Mouse (Mus musculus): ENCODE measurements at regions not wholly inside any gene's neighbourhood (a gene's known extent, or its start where the extent isn't known, plus 50 kb on each side); places are given as distances from the start of the nearest gene placed in this dataset.

DNA sequence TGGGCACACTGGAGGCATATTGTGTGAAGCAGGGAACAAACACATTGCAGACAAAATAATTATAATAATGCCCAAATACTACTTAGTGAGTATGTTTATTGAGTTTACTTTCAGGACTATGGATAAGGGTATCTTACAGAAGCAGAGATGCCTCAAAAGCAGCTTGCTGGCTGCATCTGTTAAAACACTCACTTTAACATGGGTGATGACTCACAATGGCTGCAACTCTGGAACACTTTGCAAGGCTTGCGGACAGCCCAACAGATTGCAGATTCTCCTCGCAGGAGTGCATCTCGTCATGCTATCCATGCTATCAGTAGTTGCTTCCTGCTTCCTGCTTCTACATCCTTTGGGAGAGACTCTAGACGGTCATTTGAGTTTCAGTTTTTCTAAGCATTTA is 373.2 kb upstream of the Arpp21 start:
- no peak for ATAC-seq (replicated peaks; ENCODE audit: poor library complexity, severe bottlenecking)

- no peak for ATAC-seq (replicated peaks; ENCODE audit: poor library complexity, severe bottlenecking)
These were observed 371.5 kb upstream of the Arpp21 start for GRCm38 (mm10) chr9:112607221-112607620.

GRCm38 (mm10) chr9:112595731-112596130 is 360.0 kb upstream of the Arpp21 start:
- ATAC-seq (replicated peaks; ENCODE audit: poor library complexity, severe bottlenecking): no peak

GRCm38 (mm10) chr9:112590241-112590640 is 354.5 kb upstream of the Arpp21 start:
- ATAC-seq (replicated peaks; ENCODE audit: poor library complexity, severe bottlenecking): no peak

DNA sequence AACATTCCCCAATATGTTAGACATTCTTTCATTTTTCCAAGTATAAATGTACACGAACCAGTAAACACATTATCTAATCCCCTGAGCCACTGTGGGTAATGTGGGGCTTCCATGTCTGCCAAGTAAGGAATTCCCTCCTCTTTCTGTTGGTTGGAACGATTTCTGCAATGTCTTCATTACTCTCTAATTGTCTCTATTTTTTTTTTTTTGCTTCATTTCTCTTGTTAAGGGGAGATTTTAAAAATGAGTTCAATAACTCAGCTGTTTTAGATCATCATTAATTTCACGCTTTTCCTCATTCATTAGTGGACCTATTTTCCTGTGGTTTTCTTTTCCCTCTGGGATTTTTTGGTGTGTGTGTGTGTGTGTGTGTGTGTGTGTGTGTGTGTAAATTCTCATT is 337.6 kb upstream of the Arpp21 start:
- no peak for ATAC-seq (replicated peaks; ENCODE audit: poor library complexity, severe bottlenecking)

- ATAC-seq (replicated peaks; ENCODE audit: poor library complexity, severe bottlenecking): no peak
These were observed 325.6 kb upstream of the Arpp21 start for GRCm38 (mm10) chr9:112561348-112561747.

DNA sequence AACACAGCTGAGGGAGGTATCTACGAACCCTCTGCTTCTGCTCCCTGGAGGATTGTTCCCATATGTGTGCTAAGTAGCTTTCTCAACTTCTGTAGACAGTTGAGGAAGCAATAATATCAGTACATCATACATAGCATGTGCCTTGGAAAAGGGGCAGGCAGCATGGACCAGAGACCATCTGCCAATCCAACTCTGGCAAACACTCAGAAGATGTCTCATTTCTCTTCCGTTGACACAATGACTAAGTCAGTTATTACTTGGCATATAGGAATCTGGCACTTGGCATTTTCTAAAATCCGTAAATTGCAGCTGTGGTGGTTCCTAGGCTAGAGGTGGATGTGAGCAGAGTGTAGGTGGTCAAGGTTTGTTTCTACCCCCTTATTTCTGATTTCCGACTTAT is 324.5 kb upstream of the Arpp21 start:
- no peak for ATAC-seq (replicated peaks; ENCODE audit: poor library complexity, severe bottlenecking)

- no peak for ATAC-seq (replicated peaks; ENCODE audit: poor library complexity, severe bottlenecking)
These were observed 302.2 kb upstream of the Arpp21 start for GRCm38 (mm10) chr9:112537924-112538323.

DNA sequence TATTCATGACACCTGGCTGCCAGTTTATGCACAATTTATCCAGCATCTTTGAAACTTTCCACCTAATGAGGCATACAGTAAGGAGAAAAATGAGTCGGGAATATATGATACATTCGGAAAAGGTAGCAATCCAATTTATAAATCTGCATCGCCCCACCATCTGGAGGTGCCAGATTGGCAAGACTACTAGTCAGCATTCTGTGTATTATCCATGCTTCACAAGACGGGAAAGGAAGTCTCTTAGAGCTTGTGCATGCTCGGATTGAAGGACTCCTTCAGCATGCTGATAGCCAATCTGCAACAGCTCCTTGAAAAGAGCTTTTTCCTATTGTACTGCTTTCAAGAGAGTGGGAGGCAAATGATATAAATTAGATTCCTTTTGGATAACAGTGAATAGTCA is 289.6 kb upstream of the Arpp21 start:
- no peak for ATAC-seq (replicated peaks; ENCODE audit: poor library complexity, severe bottlenecking)

DNA sequence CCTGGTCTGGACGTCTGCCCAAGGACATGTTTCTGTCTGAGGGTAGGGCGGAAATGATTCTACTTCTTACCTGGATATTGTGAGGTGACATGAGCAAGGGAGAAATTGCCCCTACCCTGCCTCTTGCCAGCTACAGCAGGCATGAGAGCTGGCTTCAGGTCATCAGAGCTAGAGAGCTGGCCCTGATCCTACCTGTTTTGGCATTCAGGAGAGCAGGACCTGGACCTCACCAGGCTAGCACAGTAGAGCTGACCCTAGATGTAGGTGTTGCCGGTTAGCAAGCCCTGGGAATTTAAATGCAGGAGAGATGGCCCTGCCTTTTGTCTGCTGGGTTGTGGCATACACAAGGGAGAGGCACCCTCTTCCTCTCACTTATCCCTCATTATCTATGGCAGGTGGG is 287.5 kb upstream of the Arpp21 start:
- ATAC-seq (replicated peaks; ENCODE audit: poor library complexity, severe bottlenecking): no peak

GRCm38 (mm10) chr9:112510716-112511115 is 275.0 kb upstream of the Arpp21 start:
- ATAC-seq (replicated peaks; ENCODE audit: poor library complexity, severe bottlenecking): no peak

DNA sequence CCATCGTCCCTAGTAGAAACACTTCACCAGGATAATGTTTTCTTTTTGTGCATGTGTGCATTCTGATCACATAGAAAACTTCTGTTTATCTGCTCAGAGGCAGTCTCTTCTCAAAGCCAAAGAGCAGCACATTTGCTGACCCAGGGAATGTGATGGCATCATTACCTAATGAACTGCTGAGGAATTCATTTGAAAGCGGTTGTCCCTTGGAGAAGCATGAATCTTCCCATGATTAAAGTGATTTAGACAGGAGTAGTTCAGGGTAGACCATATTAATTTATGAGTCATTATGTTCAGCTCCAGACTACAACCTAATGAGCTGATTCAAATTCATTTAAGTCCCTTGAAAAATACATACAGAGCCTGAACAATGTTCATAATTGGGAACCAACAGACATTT is 271.1 kb upstream of the Arpp21 start:
- ATAC-seq (replicated peaks; ENCODE audit: poor library complexity, severe bottlenecking): no peak

GRCm38 (mm10) chr9:112498676-112499075 is 262.9 kb upstream of the Arpp21 start:
- no peak for ATAC-seq (replicated peaks; ENCODE audit: poor library complexity, severe bottlenecking)

DNA sequence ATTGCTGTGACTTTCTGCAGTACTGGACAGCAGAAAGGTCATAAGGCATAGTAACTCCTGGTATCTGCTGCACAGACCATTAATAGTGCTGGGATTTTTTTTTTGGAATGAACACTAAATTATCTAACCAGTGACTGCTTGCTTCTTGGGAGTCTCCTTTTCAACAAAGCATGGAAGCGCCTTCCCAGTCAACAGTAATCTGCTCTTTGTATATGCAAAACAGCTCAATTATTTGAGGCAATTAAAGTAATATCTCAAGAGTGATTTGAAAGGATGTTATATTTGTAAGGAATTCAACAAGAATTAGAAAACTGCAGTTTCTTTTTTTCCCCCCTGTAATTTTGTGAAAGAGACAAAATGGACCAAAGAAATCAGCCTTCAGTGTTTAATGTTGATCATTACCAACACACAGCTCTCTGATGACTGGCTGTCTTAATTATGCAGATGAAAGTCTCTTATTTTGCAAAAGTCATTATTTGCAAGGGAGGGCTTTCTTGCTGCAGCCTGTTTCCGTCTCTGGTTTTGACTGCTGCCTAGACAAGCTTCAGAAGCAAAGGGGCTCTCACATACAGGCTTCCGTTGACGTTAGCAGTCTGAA is 260.3 kb upstream of the Arpp21 start:
- ATAC-seq (replicated peaks; ENCODE audit: poor library complexity, severe bottlenecking): no peak

GRCm38 (mm10) chr9:112490963-112491362 is 255.2 kb upstream of the Arpp21 start:
- ATAC-seq (replicated peaks; ENCODE audit: poor library complexity, severe bottlenecking): no peak

- ATAC-seq (replicated peaks; ENCODE audit: poor library complexity, severe bottlenecking): no peak
These were observed 240.9 kb upstream of the Arpp21 start for GRCm38 (mm10) chr9:112476644-112477043.

DNA sequence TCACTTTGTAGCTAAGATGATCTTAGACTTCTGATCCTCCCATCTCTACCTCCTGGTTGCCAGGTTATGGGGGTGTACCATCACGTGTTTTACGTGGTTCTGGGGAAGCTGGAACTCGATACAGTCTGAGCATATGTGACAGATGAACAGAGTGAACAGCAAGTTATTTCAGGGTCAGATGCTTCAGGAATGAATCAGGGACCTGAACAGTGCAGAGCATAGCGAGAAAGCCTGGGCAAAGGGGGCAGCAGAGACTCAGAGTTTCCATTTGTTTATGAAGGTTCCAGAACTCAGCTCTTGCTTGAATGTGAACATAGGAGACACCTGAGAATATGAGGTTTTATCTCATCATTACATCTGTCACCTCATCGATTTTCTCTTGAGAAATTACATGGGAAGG is 221.9 kb upstream of the Arpp21 start:
- ATAC-seq (replicated peaks; ENCODE audit: poor library complexity, severe bottlenecking): no peak

DNA sequence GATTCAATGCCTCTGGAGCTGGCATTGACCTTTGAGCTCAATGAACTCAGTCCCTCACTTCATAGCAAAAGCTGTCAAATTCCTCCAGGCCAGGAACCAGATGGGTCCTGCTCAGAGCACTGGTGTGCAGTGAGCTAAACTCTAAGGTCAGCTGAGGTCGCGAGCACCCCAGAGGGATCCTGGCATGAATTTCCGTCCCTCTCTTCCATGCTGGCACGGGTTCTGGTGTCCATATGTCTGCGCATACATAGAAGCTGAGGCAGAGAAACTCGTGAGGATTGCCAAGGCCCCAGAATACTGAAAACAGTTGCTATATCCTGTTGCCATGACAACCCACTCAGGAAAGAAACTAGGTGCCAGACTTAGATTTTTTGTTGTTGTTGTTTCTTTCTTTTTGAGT is 219.0 kb upstream of the Arpp21 start:
- no peak for ATAC-seq (replicated peaks; ENCODE audit: poor library complexity, severe bottlenecking)

DNA sequence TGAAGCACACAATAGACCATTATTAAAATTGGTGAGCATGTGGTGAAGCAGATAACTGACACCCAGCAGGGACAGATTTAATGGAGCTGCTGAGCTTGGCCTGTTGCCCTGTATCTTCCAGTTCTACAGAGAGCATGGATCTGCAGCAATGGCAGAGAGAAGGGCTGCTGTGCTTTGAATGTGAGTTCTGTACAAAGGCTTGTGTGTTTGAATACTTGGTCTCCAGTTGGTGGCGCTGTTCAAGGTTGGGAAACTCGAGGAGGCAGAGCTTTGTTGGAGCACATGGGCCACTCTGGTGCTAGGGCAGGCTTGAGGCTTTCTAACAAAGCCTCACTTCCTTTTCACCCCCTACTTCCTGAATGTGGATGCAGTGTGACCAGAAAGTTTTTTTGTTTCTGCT is 211.8 kb upstream of the Arpp21 start:
- ATAC-seq (replicated peaks; ENCODE audit: poor library complexity, severe bottlenecking): peak; percentile 88

- no peak for ATAC-seq (replicated peaks; ENCODE audit: poor library complexity, severe bottlenecking)
These were observed 211.2 kb upstream of the Arpp21 start for GRCm38 (mm10) chr9:112446981-112447380.

DNA sequence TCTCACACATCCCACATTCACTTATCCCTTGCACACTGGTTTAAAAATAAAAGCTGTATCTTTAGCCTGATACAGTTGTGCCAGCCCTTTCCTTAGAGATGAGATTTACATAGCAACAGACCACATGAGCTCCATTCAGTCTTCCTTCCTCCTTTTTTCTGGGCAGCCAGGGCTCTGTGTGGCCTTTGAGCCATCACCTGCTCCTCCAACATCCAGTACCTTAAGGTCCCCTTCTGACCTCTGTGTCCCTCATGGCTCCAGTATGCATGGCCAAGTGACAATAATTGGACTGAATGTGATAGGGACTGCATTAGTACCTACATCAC is 210.3 kb upstream of the Arpp21 start:
- ATAC-seq (replicated peaks; ENCODE audit: poor library complexity, severe bottlenecking): peak; percentile 20; the same call in 1 of the 2 replicates

GRCm38 (mm10) chr9:112445230-112446026 is 209.7 kb upstream of the Arpp21 start:
- peak; percentile 41; the same call in 1 of the 2 replicates for ATAC-seq (replicated peaks; ENCODE audit: poor library complexity, severe bottlenecking)

Data from granulocyte monocyte progenitor cell, adult 5-6 weeks (primary cell).